ENCODE assay signal across 19 mouse cellular contexts in the genomic region with DNA sequence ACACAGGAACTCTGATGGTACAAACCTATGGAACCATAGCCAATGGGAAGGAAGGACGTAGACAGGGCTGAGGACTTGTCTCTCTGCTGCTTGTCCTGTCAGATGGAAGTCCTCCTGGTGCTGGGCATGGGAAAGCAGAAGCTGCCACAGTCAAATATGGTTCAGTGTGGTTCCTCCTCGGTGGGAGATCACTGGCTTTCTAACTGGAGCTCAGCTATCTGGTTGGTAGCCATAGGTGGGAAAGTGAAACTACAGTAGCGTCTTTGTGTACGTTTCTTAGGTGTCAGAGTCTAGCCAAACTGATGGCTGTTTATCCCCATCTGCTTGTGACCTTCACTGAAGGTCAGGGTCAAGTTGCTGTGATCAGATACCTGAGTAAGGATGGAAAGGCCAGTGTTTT. TPM values are rescaled to one million over a fixed set of nuclear protein-coding genes. Genes with fewer than 3 reads are reported as not detected.
A peak's percentile ranks its signal among the peaks of the same experiment; 100 is the strongest.
DNase-seq lines count a peak whose midpoint lies in the region; ATAC-seq and TF ChIP-seq lines count a peak whose summit lies in the region.
"Had no signal": no experiment of that assay in that cellular context is flagged by ENCODE, and none has a peak within 500 bp of the region (broad histone marks: within the 10 kb centered on the region; RNA-seq: fewer than 3 reads in every experiment).

No protein-coding gene starts in this region.

- WGBS in hindbrain, embryonic 13.5 days = 91% methylated on average over 4 of the region's 4 CpGs

- peak; percentile 23 for DNase-seq in CD4-positive, CD25-positive, alpha-beta regulatory T cell, adult 2 months (ENCODE audit: low read depth, low spot score)
- DNase-seq in MEL (ENCODE audit: low read depth, low spot score) = peak; percentile 48
- DNase-seq in induced T-regulatory cell, adult 2 months (ENCODE audit: low read depth) = peak; percentile 52
- DNase-seq in cerebellum, postnatal 14 days = no peak
- DNase-seq in kidney, adult 11 months = no peak
- DNase-seq in adrenal gland, postnatal 10 days = no peak
- DNase-seq: cerebellum, adult 9-11 months; kidney, adult 9 months; left cerebral cortex, postnatal 4 days; lung, adult 18-20 months; right cerebral cortex, adult 18-20 months; thymus, postnatal 14 days had no signal

- TF ChIP-seq RAD21 in MEL (IDR thresholded peaks at IDR 0.05; ENCODE audit: low read depth, low read length) = no peak

- TF ChIP-seq CTCF in MEL (IDR thresholded peaks at IDR 0.05 in 2 of 3, conservative IDR thresholded peaks at IDR 0.05 in 1 of 3; ENCODE audit: control insufficient read depth in 1 of 3, insufficient read depth in 1 of 3, low read depth in 2 of 3, low read length in 3 of 3, poor library complexity in 1 of 3, severe bottlenecking in 1 of 3) = no peak

- peaks cover 2% of the 10 kb centered on the region in 2 experiments; a peak in 3 of 4 replicates for H3K36me3 ChIP-seq in MEL (ENCODE audit: control insufficient read depth in 1 of 2, insufficient read depth in 2 of 2, low read length in 2 of 2)
- H3K36me3 ChIP-seq in hindbrain, embryonic 13.5 days = no peaks in the 10 kb centered on the region
- H3K36me3 ChIP-seq: heart, embryonic 12.5 days; midbrain, embryonic 12.5 days had no signal

- no peaks in the 10 kb centered on the region for H3K9me3 ChIP-seq in MEL (replicated peaks; ENCODE audit: insufficient read depth, low read length)
- no peaks in the 10 kb centered on the region for H3K9me3 ChIP-seq in hindbrain, embryonic 13.5 days
- H3K9me3 ChIP-seq: forebrain, embryonic 13.5 days; heart, embryonic 12.5 days; midbrain, embryonic 12.5 days had no signal

- TF ChIP-seq EP300 in MEL (IDR thresholded peaks at IDR 0.05; ENCODE audit: low read depth in 1 of 2, low read length in 2 of 2) = no peak

- H3K27me3 ChIP-seq in MEL (ENCODE audit: control insufficient read depth in 1 of 2, insufficient read depth in 2 of 2, low read length in 2 of 2) = no peaks in the 10 kb centered on the region
- no peaks in the 10 kb centered on the region for H3K27me3 ChIP-seq in hindbrain, embryonic 13.5 days
- H3K27me3 ChIP-seq: forebrain, embryonic 13.5 days; heart, embryonic 12.5 days; midbrain, embryonic 12.5 days had no signal

- no peak overlapping the region for H3K4me3 ChIP-seq in MEL (ENCODE audit: control insufficient read depth in 1 of 2, insufficient read depth in 1 of 2, low read depth in 2 of 2, low read length in 2 of 2)
- no peak overlapping the region for H3K4me3 ChIP-seq in hindbrain, embryonic 13.5 days
- H3K4me3 ChIP-seq: forebrain, embryonic 13.5 days; heart, embryonic 12.5 days; layer of hippocampus, adult 2 months; midbrain, embryonic 12.5 days; myocyte had no signal

- H3K27ac ChIP-seq in MEL (ENCODE audit: control insufficient read depth, low read depth, low read length) = no peak overlapping the region
- H3K27ac ChIP-seq in hindbrain, embryonic 13.5 days = no peak overlapping the region
- H3K27ac ChIP-seq: forebrain, embryonic 13.5 days; layer of hippocampus, adult 2 months; midbrain, embryonic 12.5 days had no signal

- no peak overlapping the region for H3K9ac ChIP-seq in MEL (ENCODE audit: control insufficient read depth, low read depth, low read length, poor library complexity, severe bottlenecking)
- H3K9ac ChIP-seq in hindbrain, embryonic 13.5 days = no peak overlapping the region
- H3K9ac ChIP-seq: forebrain, embryonic 13.5 days; heart, embryonic 12.5 days; midbrain, embryonic 12.5 days had no signal

- peak; percentile 78 for ATAC-seq in megakaryocyte progenitor cell, adult 5-6 weeks (replicated peaks; ENCODE audit: poor library complexity)
- no peak for ATAC-seq in hindbrain, embryonic 13.5 days (ENCODE audit: low FRiP score)
- ATAC-seq: forebrain, embryonic 13.5 days had no signal

- peaks cover 25% of the 10 kb centered on the region for H3K79me2 ChIP-seq in MEL (ENCODE audit: control insufficient read depth, insufficient read depth, low read length, poor library complexity)

- no peak overlapping the region for H3K4me2 ChIP-seq in hindbrain, embryonic 13.5 days
- H3K4me2 ChIP-seq: forebrain, embryonic 13.5 days; heart, embryonic 12.5 days; midbrain, embryonic 12.5 days had no signal

- H3K4me1 ChIP-seq in MEL (ENCODE audit: control insufficient read depth in 1 of 2, insufficient read depth in 2 of 2, low read length in 2 of 2) = peaks cover 0 to 5% of the 10 kb centered on the region in 2 experiments; a peak in 2 of 4 replicates
- H3K4me1 ChIP-seq in hindbrain, embryonic 13.5 days (replicated peaks) = peaks cover 11% of the 10 kb centered on the region
- H3K4me1 ChIP-seq: midbrain, embryonic 12.5 days had no signal

- no peak for TF ChIP-seq POLR2A in MEL (IDR thresholded peaks at IDR 0.05; ENCODE audit: control insufficient read depth in 1 of 2, insufficient read depth in 1 of 2, low read depth in 1 of 2, low read length in 2 of 2, poor library complexity in 1 of 2)

TF ChIP-seq in MEL, 35 proteins besides CTCF, POLR2A, EP300 and RAD21:
- TF ChIP-seq GATA1 (IDR thresholded peaks at IDR 0.05; ENCODE audit: low read depth, low read length) (no peak), MYC (IDR thresholded peaks at IDR 0.05; ENCODE audit: low read depth, low read length) (no peak), UBTF (IDR thresholded peaks at IDR 0.05; ENCODE audit: borderline replicate concordance, insufficient read depth, low read depth, low read length) (no peak), ZC3H11A (IDR thresholded peaks at IDR 0.05; ENCODE audit: low read depth, low read length) (no peak), TCF12 (IDR thresholded peaks at IDR 0.05; ENCODE audit: low read depth, low read length) (no peak), ELF1 (IDR thresholded peaks at IDR 0.05; ENCODE audit: low read depth, low read length) (no peak), TAL1 (IDR thresholded peaks at IDR 0.05; ENCODE audit: low read length) (no peak)

RNA-seq across cellular contexts. Expression of a gene that starts 29.0 kb away (rescaled TPM):
- 53.5 and 59.6 TPM in 2 replicates for total RNA-seq in MEL (2012; rRNA removed)
- 10 to 100 TPM; 35.4 to 98.5 TPM for polyA plus RNA-seq in MEL (2012; ENCODE audit: insufficient read depth in 1 of 2, insufficient read length in 2 of 2, low read depth in 1 of 2, low replicate concordance in 2 of 2, missing spikeins in 1 of 2)
- 35.5 and 44.0 TPM in 2 replicates for total RNA-seq in megakaryocyte progenitor cell, adult 5-6 weeks (2015)
- 62.3 and 72.8 TPM in 2 replicates for total RNA-seq in megakaryocyte progenitor cell, adult 5-6 weeks (2017)
- 116 and 118 TPM in 2 replicates for polyA plus RNA-seq in hindbrain, embryonic 13.5 days (2015; fragmentation: Nextera tagmentation; extraction: Ambion mirVana)
- 10 to 100 TPM; 68.0 to 72.9 TPM for total RNA-seq in adrenal gland, postnatal 10 days (2021)

Comparison
In these comparisons a context has a peak if more than half of its experiments do, and no peak if none do; other contexts are left out.
1. DNase-seq: peak in CD4-positive, CD25-positive, alpha-beta regulatory T cell, adult 2 months (single experiment), MEL (single experiment) and induced T-regulatory cell, adult 2 months (single experiment); none in cerebellum, postnatal 14 days (0 of 2), kidney, adult 11 months (single experiment) and adrenal gland, postnatal 10 days (single experiment).